In the genomic region with DNA sequence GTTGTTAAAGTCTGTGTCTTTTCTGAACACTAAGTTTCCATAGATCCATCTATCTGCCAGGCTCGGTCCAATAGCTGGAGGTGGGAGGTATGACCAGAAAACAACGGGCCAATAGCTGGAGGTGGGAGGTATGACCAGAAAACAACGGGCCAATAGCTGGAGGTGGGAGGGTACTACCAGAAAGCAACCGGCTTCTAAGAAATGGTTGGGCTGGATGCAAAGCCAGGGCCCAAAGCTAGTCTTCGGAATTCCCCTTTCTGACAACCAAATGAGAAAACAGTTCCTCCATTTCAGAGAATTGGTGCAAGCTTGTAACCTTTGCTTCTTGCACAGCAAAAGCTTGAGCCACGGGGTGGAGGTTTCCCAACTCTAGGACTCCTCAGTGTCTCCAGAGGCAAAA, we compare ENCODE assay signal across 23 mouse cellular contexts.
DNase-seq lines count a peak whose midpoint lies in the region; ATAC-seq and TF ChIP-seq lines count a peak whose summit lies in the region.
"Had no signal": no experiment of that assay in that cellular context is flagged by ENCODE, and none has a peak within 500 bp of the region (broad histone marks: within the 10 kb centered on the region; RNA-seq: fewer than 3 reads in every experiment).

No protein-coding gene starts in this region.

- no peak for ATAC-seq in kidney, embryonic 15.5 days (replicated peaks; ENCODE audit: low FRiP score)
- ATAC-seq in activated CD4-positive, CD25-positive, alpha-beta regulatory T cell, adult 4 months = peak; percentile 46
- ATAC-seq in inflammation-experienced regulatory T-cells, adult 6 months = peak; percentile 48
- ATAC-seq: forebrain, embryonic 16.5 days; intestine, postnatal 0 days; Patski had no signal

- no peaks in the 10 kb centered on the region for H3K36me3 ChIP-seq in kidney, embryonic 15.5 days
- no peaks in the 10 kb centered on the region for H3K36me3 ChIP-seq in CH12.LX (replicated peaks in 1 of 2; ENCODE audit: control insufficient read depth in 1 of 2, insufficient read depth in 1 of 2, low read length in 1 of 2)
- H3K36me3 ChIP-seq: embryonic facial prominence, embryonic 10.5 days; forebrain, embryonic 10.5 days; heart, embryonic 13.5 days had no signal

- WGBS in kidney, embryonic 15.5 days = 84% methylated on average over 6 of the region's 6 CpGs

- peak; percentile 2 for DNase-seq in kidney, adult 9 months
- DNase-seq in CH12.LX (ENCODE audit: extremely low read depth) = peak; percentile 84
- no peak for DNase-seq in gastrocnemius, postnatal 10 days
- no peak for DNase-seq in cerebellum, adult 11-12 months
- DNase-seq in frontal cortex, postnatal 25 days (ENCODE audit: low spot score in 2 of 2) = no peak
- DNase-seq: cerebellum, adult 18-20 months; cerebellum, adult 9-11 months; cerebellum, postnatal 36 days; gastrocnemius, adult 2 months; gastrocnemius, postnatal 36 days; heart, adult 11 months; heart, postnatal 36 days; kidney, adult 8-10 months had no signal

- H3K27me3 ChIP-seq in kidney, embryonic 15.5 days = no peaks in the 10 kb centered on the region
- peaks cover 28% of the 10 kb centered on the region for H3K27me3 ChIP-seq in CH12.LX (replicated peaks)
- H3K27me3 ChIP-seq: Patski had no signal

- 0 out of 2 replicates have a peak, but pooled peaks cover 4% of the 10 kb centered on the region for H3K9me3 ChIP-seq in kidney, embryonic 15.5 days (replicated peaks)
- H3K9me3 ChIP-seq in CH12.LX (replicated peaks; ENCODE audit: low read length) = peaks cover 8% of the 10 kb centered on the region

- dilution Hi-C loops in CH12.LX (cut with MboI; ENCODE audit: extremely low pct_ligation_motif_present, extremely low pct_unique_long_range_greater_than_20kb, low sequenced_read_pairs) = no loop called here

- in situ Hi-C loops in CH12.LX (cut with MboI; ENCODE audit: low pct_ligation_motif_present, low pct_unique_long_range_greater_than_20kb, low sequenced_read_pairs) = no loop called here

- no peak for TF ChIP-seq POLR2A in CH12.LX (IDR thresholded peaks at IDR 0.05; ENCODE audit: low read depth, low read length)

- H3K4me2 ChIP-seq in kidney, embryonic 15.5 days = no peak overlapping the region
- H3K4me2 ChIP-seq in CH12.LX (ENCODE audit: insufficient read depth, low read depth, poor library complexity, severe bottlenecking) = no peak overlapping the region
- H3K4me2 ChIP-seq: heart, embryonic 13.5 days had no signal

- no peak for TF ChIP-seq RAD21 in CH12.LX (IDR thresholded peaks at IDR 0.05; ENCODE audit: low read depth, low read length)

- no peak overlapping the region for H3K27ac ChIP-seq in kidney, embryonic 15.5 days
- H3K27ac ChIP-seq in CH12.LX (ENCODE audit: insufficient read depth, low read depth) = no peak overlapping the region
- H3K27ac ChIP-seq: forebrain, embryonic 10.5 days; gastrocnemius, adult 2 months; heart, embryonic 13.5 days had no signal

- H3K9ac ChIP-seq in kidney, embryonic 15.5 days = no peak overlapping the region
- H3K9ac ChIP-seq in CH12.LX (ENCODE audit: insufficient read depth, low read depth) = no peak overlapping the region
- H3K9ac ChIP-seq: heart, embryonic 13.5 days had no signal

- no peak for TF ChIP-seq EP300 in CH12.LX (IDR thresholded peaks at IDR 0.05; ENCODE audit: low read length)

- H3K4me3 ChIP-seq in kidney, embryonic 15.5 days (replicated peaks) = no peak overlapping the region
- H3K4me3 ChIP-seq in CH12.LX (replicated peaks in 1 of 3; ENCODE audit: low read depth in 2 of 3, low read length in 2 of 3, poor library complexity in 1 of 3) = no peak overlapping the region
- H3K4me3 ChIP-seq: embryonic facial prominence, embryonic 10.5 days; erythroblast, embryonic 14.5 days; forebrain, embryonic 10.5 days; gastrocnemius, adult 2 months; heart, embryonic 13.5 days had no signal

- H3K79me2 ChIP-seq in CH12.LX (replicated peaks; ENCODE audit: control insufficient read depth, extremely low read depth, insufficient read depth, poor library complexity, severe bottlenecking) = no peaks in the 10 kb centered on the region

- peaks cover 34% of the 10 kb centered on the region for H3K4me1 ChIP-seq in kidney, embryonic 15.5 days
- H3K4me1 ChIP-seq in CH12.LX (ENCODE audit: control insufficient read depth in 1 of 2, insufficient read depth in 2 of 2) = peaks cover 6 to 25% of the 10 kb centered on the region in 2 experiments

- TF ChIP-seq CTCF in CH12.LX (conservative IDR thresholded peaks at IDR 0.05 in 1 of 2, IDR thresholded peaks at IDR 0.05 in 1 of 2; ENCODE audit: low read depth in 2 of 2, low read length in 2 of 2) = no peak

TF ChIP-seq in CH12.LX, 34 proteins besides CTCF, POLR2A, EP300 and RAD21:
- TF ChIP-seq CHD2 (IDR thresholded peaks at IDR 0.05; ENCODE audit: low read length) (peak; percentile 62), ELF1 (IDR thresholded peaks at IDR 0.05; ENCODE audit: low read depth, low read length) (no peak)

Comparison
In these comparisons a context has a peak if more than half of its experiments do, and no peak if none do; other contexts are left out.
1. DNase-seq: peak in kidney, adult 9 months (single experiment) and CH12.LX (single experiment); none in gastrocnemius, postnatal 10 days (single experiment), cerebellum, adult 11-12 months (single experiment) and frontal cortex, postnatal 25 days (0 of 2).